In the genomic region with DNA sequence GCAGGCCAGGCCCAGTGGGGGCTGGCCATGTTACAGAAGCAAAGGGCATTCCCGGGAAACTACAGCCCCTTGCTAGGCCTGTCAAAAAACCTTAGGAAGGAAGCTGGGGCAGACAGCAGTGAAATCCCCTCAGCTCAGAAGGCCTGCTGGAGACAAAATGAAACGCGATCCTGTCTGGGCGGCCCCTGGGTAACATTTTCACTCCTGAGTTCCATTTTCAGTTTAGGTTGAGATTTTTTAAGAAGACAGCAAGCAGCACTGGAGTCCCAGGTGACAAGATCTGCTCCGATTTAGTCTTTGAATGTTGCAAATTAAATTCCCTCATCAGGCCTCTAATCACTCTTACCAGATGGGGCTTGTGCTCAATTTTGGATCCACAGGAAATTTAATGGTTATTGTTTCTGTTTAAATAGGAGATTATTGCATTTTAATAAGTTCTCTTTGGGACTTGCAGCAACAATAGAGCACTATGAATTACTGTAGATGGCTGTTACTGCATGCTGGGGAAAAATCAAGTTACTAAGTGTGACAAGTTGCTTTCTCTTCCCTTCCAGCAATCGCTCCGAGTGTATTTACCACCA, we compare ENCODE assay signal across 13 mouse cellular contexts.
DNase-seq lines count a peak whose midpoint lies in the region; ATAC-seq lines count a peak whose summit lies in the region.
"Had no signal": no experiment of that assay in that cellular context is flagged by ENCODE, and none has a peak within 500 bp of the region (broad histone marks: within the 10 kb centered on the region; RNA-seq: fewer than 3 reads in every experiment).

No protein-coding gene starts in this region.

- WGBS in kidney, embryonic 15.5 days, result 43% methylated on average over 7 of the region's 7 CpGs
- 22% methylated on average over 7 of the region's 7 CpGs for WGBS in forebrain, embryonic 14.5 days
- WGBS in limb, embryonic 12.5 days, result 12% methylated on average over 7 of the region's 7 CpGs
- 19% methylated on average over 7 of the region's 7 CpGs for whole genome bisulfite sequencing in neural tube, embryonic 14.5 days
- WGBS in intestine, embryonic 15.5 days, result 57% methylated on average over 7 of the region's 7 CpGs
- WGBS in liver, embryonic 11.5 days, result 70% methylated on average over 7 of the region's 7 CpGs

- H3K4me1 ChIP-seq in kidney, embryonic 15.5 days, result peaks cover 15% of the 10 kb centered on the region
- peaks cover 17% of the 10 kb centered on the region for H3K4me1 ChIP-seq in forebrain, embryonic 14.5 days (ENCODE audit: control insufficient read depth, insufficient read depth, low read length)
- H3K4me1 ChIP-seq in limb, embryonic 12.5 days (replicated peaks), result peaks cover 62% of the 10 kb centered on the region
- H3K4me1 ChIP-seq in neural tube, embryonic 14.5 days (ENCODE audit: control insufficient read depth, insufficient read depth, low read length), result peaks cover 16% of the 10 kb centered on the region
- H3K4me1 ChIP-seq in intestine, embryonic 15.5 days (replicated peaks), result no peaks in the 10 kb centered on the region
- H3K4me1 ChIP-seq in liver, embryonic 11.5 days (replicated peaks; ENCODE audit: control insufficient read depth, insufficient read depth, low read length), result no peaks in the 10 kb centered on the region

- H3K36me3 ChIP-seq in kidney, embryonic 15.5 days, result no peaks in the 10 kb centered on the region
- H3K36me3 ChIP-seq in forebrain, embryonic 14.5 days (ENCODE audit: control insufficient read depth, insufficient read depth, low read length), result no peaks in the 10 kb centered on the region
- no peaks in the 10 kb centered on the region for H3K36me3 ChIP-seq in limb, embryonic 12.5 days
- no peaks in the 10 kb centered on the region for H3K36me3 ChIP-seq in neural tube, embryonic 14.5 days (ENCODE audit: control insufficient read depth, insufficient read depth, low read length)
- no peaks in the 10 kb centered on the region for H3K36me3 ChIP-seq in intestine, embryonic 15.5 days
- no peaks in the 10 kb centered on the region for H3K36me3 ChIP-seq in liver, embryonic 11.5 days (ENCODE audit: control insufficient read depth, insufficient read depth, low read length)

- H3K9me3 ChIP-seq in kidney, embryonic 15.5 days (replicated peaks), result no peaks in the 10 kb centered on the region
- H3K9me3 ChIP-seq in forebrain, embryonic 14.5 days (replicated peaks; ENCODE audit: control insufficient read depth, low read length), result no peaks in the 10 kb centered on the region
- no peaks in the 10 kb centered on the region for H3K9me3 ChIP-seq in limb, embryonic 12.5 days
- H3K9me3 ChIP-seq in neural tube, embryonic 14.5 days (ENCODE audit: control insufficient read depth, low read length), result no peaks in the 10 kb centered on the region
- no peaks in the 10 kb centered on the region for H3K9me3 ChIP-seq in intestine, embryonic 15.5 days
- no peaks in the 10 kb centered on the region for H3K9me3 ChIP-seq in liver, embryonic 11.5 days (ENCODE audit: control insufficient read depth, low read length)

- no peak for DNase-seq in kidney, postnatal 10 days
- DNase-seq in forebrain, embryonic 14.5 days (ENCODE audit: low spot score), result peak; percentile 38
- no peak for DNase-seq in urinary bladder, postnatal 10 days (ENCODE audit: low spot score)
- no peak for DNase-seq in liver, embryonic 11.5 days (ENCODE audit: low spot score)
- DNase-seq: adrenal gland, postnatal 25 days; B cell, adult 2 months; cerebellum, postnatal 14 days; liver had no signal

- H3K27ac ChIP-seq in kidney, embryonic 15.5 days, result peak overlapping the region; percentile 32; the same call in 1 of the 2 replicates
- H3K27ac ChIP-seq in forebrain, embryonic 14.5 days (ENCODE audit: low read depth, low read length), result peak overlapping the region; percentile 76
- H3K27ac ChIP-seq in limb, embryonic 12.5 days, result peak overlapping the region; percentile 86
- H3K27ac ChIP-seq in neural tube, embryonic 14.5 days (ENCODE audit: low read depth, low read length), result 0 out of 2 replicates have a peak overlapping the region, but pooled peaks have one; percentile 3
- no peak overlapping the region for H3K27ac ChIP-seq in intestine, embryonic 15.5 days
- no peak overlapping the region for H3K27ac ChIP-seq in liver, embryonic 11.5 days (ENCODE audit: low read depth, low read length)
- H3K27ac ChIP-seq: macrophage had no signal

- H3K4me2 ChIP-seq in kidney, embryonic 15.5 days, result no peak overlapping the region
- H3K4me2 ChIP-seq in forebrain, embryonic 14.5 days (ENCODE audit: low read length), result no peak overlapping the region
- H3K4me2 ChIP-seq in limb, embryonic 12.5 days, result peak overlapping the region; percentile 17; the same call in 1 of the 2 replicates
- no peak overlapping the region for H3K4me2 ChIP-seq in neural tube, embryonic 14.5 days (ENCODE audit: low read depth, low read length)
- no peak overlapping the region for H3K4me2 ChIP-seq in intestine, embryonic 15.5 days (replicated peaks)
- H3K4me2 ChIP-seq in liver, embryonic 11.5 days, result no peak overlapping the region

- H3K4me3 ChIP-seq in kidney, embryonic 15.5 days (replicated peaks), result no peak overlapping the region
- H3K4me3 ChIP-seq in forebrain, embryonic 14.5 days (ENCODE audit: low read depth, low read length), result no peak overlapping the region
- no peak overlapping the region for H3K4me3 ChIP-seq in limb, embryonic 12.5 days (replicated peaks)
- H3K4me3 ChIP-seq in neural tube, embryonic 14.5 days (ENCODE audit: low read depth, low read length), result no peak overlapping the region
- H3K4me3 ChIP-seq in intestine, embryonic 15.5 days (replicated peaks), result no peak overlapping the region
- H3K4me3 ChIP-seq in liver, embryonic 11.5 days (ENCODE audit: low read depth, low read length), result no peak overlapping the region

- H3K9ac ChIP-seq in kidney, embryonic 15.5 days, result no peak overlapping the region
- H3K9ac ChIP-seq in forebrain, embryonic 14.5 days (ENCODE audit: low read length), result no peak overlapping the region
- no peak overlapping the region for H3K9ac ChIP-seq in limb, embryonic 12.5 days (replicated peaks)
- no peak overlapping the region for H3K9ac ChIP-seq in neural tube, embryonic 14.5 days (replicated peaks; ENCODE audit: low read depth, low read length)
- H3K9ac ChIP-seq in intestine, embryonic 15.5 days, result no peak overlapping the region
- no peak overlapping the region for H3K9ac ChIP-seq in liver, embryonic 11.5 days (ENCODE audit: low read depth, low read length)

- ATAC-seq in kidney, embryonic 15.5 days (replicated peaks; ENCODE audit: low FRiP score), result no peak
- ATAC-seq in forebrain, embryonic 14.5 days, result no peak
- no peak for ATAC-seq in limb, embryonic 12.5 days (ENCODE audit: insufficient number of reproducible peaks, insufficient read depth, low FRiP score, low TSS enrichment, low read depth)
- peak; percentile 85 for ATAC-seq in neural tube, embryonic 14.5 days (ENCODE audit: low read depth)
- ATAC-seq in intestine, embryonic 15.5 days, result no peak
- no peak for ATAC-seq in liver, embryonic 11.5 days (replicated peaks; ENCODE audit: low FRiP score)

- no peaks in the 10 kb centered on the region for H3K27me3 ChIP-seq in kidney, embryonic 15.5 days
- no peaks in the 10 kb centered on the region for H3K27me3 ChIP-seq in forebrain, embryonic 14.5 days (replicated peaks; ENCODE audit: control insufficient read depth, insufficient read depth, low read length)
- H3K27me3 ChIP-seq in limb, embryonic 12.5 days, result no peaks in the 10 kb centered on the region
- no peaks in the 10 kb centered on the region for H3K27me3 ChIP-seq in neural tube, embryonic 14.5 days (ENCODE audit: control insufficient read depth, insufficient read depth, low read length)
- H3K27me3 ChIP-seq in intestine, embryonic 15.5 days (replicated peaks), result no peaks in the 10 kb centered on the region
- no peaks in the 10 kb centered on the region for H3K27me3 ChIP-seq in liver, embryonic 11.5 days (replicated peaks; ENCODE audit: control insufficient read depth, insufficient read depth, low read length)

Comparison
In these comparisons a context has a peak if more than half of its experiments do, and no peak if none do; other contexts are left out.
1. H3K27ac ChIP-seq: peak in kidney, embryonic 15.5 days (single experiment), forebrain, embryonic 14.5 days (single experiment), limb, embryonic 12.5 days (single experiment) and neural tube, embryonic 14.5 days (single experiment); none in intestine, embryonic 15.5 days (single experiment) and liver, embryonic 11.5 days (single experiment).